Mouse (Mus musculus) embryonic facial prominence, embryonic 13.5 days (tissue): ENCODE data around the gene Rdh19. TPM values are rescaled to one million over a fixed set of nuclear protein-coding genes. Genes with fewer than 3 reads are reported as not detected.
"Not testable (repeated sequence)": the region's sequence is repeated elsewhere in the genome, so short reads cannot be mapped to it uniquely, and the experiment has no call there.

Experiments
- ATAC-seq: fragments of 200-750 bp; cut with Nextera tagmentation; 2 replicates; pipeline ENCODE4 v1.8.0; 2017; ENCODE audit warnings: low read depth; ENCODE audit not compliant: insufficient number of reproducible peaks, insufficient read depth, low FRiP score, low TSS enrichment
- H3K27ac ChIP-seq: fragments of 300-500 bp; sonication (generic); 2 replicates; pipeline ENCODE4 v1.5.1; 2015; ENCODE audit warnings: moderate library complexity, mild to moderate bottlenecking, inconsistent platforms
- H3K27me3 ChIP-seq: fragments of 300-500 bp; sonication (generic); 2 replicates; pipeline ENCODE4 v1.6.1; 2015; ENCODE audit warnings: mild to moderate bottlenecking, inconsistent platforms
- H3K36me3 ChIP-seq: fragments of 300-500 bp; sonication (generic); 2 replicates; pipeline ENCODE4 v1.6.1; 2015; ENCODE audit warnings: mild to moderate bottlenecking, inconsistent platforms
- H3K4me1 ChIP-seq: fragments of 300-500 bp; sonication (generic); 2 replicates; pipeline ENCODE4 v1.6.1; 2015; ENCODE audit warnings: inconsistent platforms
- H3K4me2 ChIP-seq: fragments of 300-500 bp; sonication (generic); 2 replicates; pipeline ENCODE4 v1.6.1; 2015; ENCODE audit warnings: moderate library complexity, mild to moderate bottlenecking, inconsistent platforms
- H3K4me3 ChIP-seq: fragments of 300-500 bp; sonication (generic); 2 replicates; pipeline ENCODE4 v1.5.1; 2015; ENCODE audit warnings: mild to moderate bottlenecking, inconsistent platforms
- H3K9ac ChIP-seq: fragments of 300-500 bp; sonication (generic); 2 replicates; pipeline ENCODE4 v1.6.1; 2015; ENCODE audit warnings: mild to moderate bottlenecking, inconsistent platforms
- H3K9me3 ChIP-seq: fragments of 300-500 bp; sonication (generic); 2 replicates; pipeline ENCODE4 v1.6.1; 2016; ENCODE audit warnings: inconsistent platforms
- WGBS: fragments of 180-500 bp; shearing (Covaris S2); methylation state at CpG from one replicate; pipeline ENCODE4 v1.1.7; 2015; ENCODE audit warnings: mixed read lengths; 5-methylcytosine and 5-hydroxymethylcytosine counted together
- polyA plus RNA-seq: library from polyadenylated mRNA; unstranded; fragments of >200 nt; fragmentation: Nextera tagmentation; extraction: Ambion mirVana; gene quantifications from 2 replicates; pipeline ENCODE4 v1.2.1, GENCODE M21; 2015

Gene Rdh19
- polyA plus RNA-seq, 1 experiment from 2014 or later, result not detected

GRCm38 (mm10) chr10:127881041-127881440 is 31.3 kb downstream of the Rdh19 start:
- Histone ChIP-seq H3K4me1 (no peaks in the 10 kb centered on the region), H3K4me3 (no peak overlapping the region), H3K27me3 (no peaks in the 10 kb centered on the region), H3K9me3 (no peaks in the 10 kb centered on the region), H3K9ac (no peak overlapping the region), H3K27ac (no peak overlapping the region), H3K36me3 (no peaks in the 10 kb centered on the region), H3K4me2 (no peak overlapping the region)
- ATAC-seq, result no peak
- 81% methylated on average over 4 of the region's 4 CpGs for WGBS

DNA sequence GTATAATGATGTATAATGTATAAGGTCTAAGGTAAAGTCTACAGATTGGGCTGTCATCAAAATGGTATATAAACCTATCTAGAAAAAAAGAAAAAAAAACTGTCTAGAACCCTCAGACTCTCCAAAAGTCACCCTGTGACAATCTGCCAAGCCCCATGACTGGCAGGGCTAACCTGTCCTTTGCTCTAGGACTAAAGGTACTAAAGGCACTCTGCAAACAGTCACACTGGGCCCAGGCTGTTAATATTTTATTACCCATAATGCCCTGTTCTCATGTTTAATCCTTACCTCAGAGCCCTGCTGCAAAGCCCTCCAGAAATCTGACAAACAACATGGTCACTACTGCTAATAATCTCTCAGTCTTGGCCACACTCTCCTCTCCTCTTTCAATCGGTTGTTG is 36.8 kb downstream of the Rdh19 start:
- H3K4me2 ChIP-seq, result no peak overlapping the region
- no peaks in the 10 kb centered on the region for H3K9me3 ChIP-seq
- no peaks in the 10 kb centered on the region for H3K4me1 ChIP-seq
- no peak overlapping the region for H3K9ac ChIP-seq
- no peak overlapping the region for H3K27ac ChIP-seq
- WGBS, result 77% methylated on average over 1 of the region's 1 CpGs
- no peak overlapping the region for H3K4me3 ChIP-seq
- no peak for ATAC-seq
- H3K36me3 ChIP-seq, result no peaks in the 10 kb centered on the region
- H3K27me3 ChIP-seq, result no peaks in the 10 kb centered on the region

GRCm38 (mm10) chr10:127886971-127887370 is 37.2 kb downstream of the Rdh19 start:
- 73% methylated on average over 4 of the region's 4 CpGs for WGBS
- no peaks in the 10 kb centered on the region for H3K9me3 ChIP-seq

DNA sequence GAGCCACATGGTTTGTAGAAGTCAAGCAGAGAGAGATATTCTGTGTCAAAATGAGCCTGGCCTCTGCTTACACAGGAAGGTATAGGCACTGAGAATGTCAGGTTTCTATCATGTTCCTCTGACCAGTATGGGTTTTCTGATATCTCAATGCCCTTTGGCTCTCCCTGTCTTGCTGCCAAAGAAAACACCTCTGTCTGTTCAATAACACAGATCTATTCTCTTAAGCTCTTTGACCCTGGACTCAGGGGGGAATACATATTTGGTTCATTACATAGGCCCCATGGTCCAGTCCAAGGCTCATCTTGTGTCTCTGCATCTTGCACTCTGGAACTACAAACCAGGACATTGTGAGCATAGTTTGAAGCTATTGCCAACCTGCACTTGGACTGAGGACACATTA is 38.9 kb downstream of the Rdh19 start, which contains the start of gene Rdh7:
Gene Rdh7, minus strand, starts transcription at position 213 of the 400 bp plus-strand sequence.
- no peak for ATAC-seq
- no peaks in the 10 kb centered on the region for H3K4me1 ChIP-seq

More at GRCm38 (mm10) chr10:127886971-127887370, 37.2 kb downstream of the Rdh19 start:
- Histone ChIP-seq H3K27me3 (no peaks in the 10 kb centered on the region), H3K36me3 (no peaks in the 10 kb centered on the region), H3K4me1 (no peaks in the 10 kb centered on the region), H3K4me2 (no peak overlapping the region), H3K4me3 (no peak overlapping the region), H3K27ac (no peak overlapping the region), H3K9ac (no peak overlapping the region)
- no peak for ATAC-seq

GRCm38 (mm10) chr10:127891481-127891880 is 41.8 kb downstream of the Rdh19 start:
- H3K9me3 ChIP-seq, result no peaks in the 10 kb centered on the region
- no peaks in the 10 kb centered on the region for H3K27me3 ChIP-seq
- no peaks in the 10 kb centered on the region for H3K4me1 ChIP-seq
- H3K36me3 ChIP-seq, result no peaks in the 10 kb centered on the region
- 80% methylated on average over 1 of the region's 1 CpGs for WGBS
- ATAC-seq, result no peak
- H3K27ac ChIP-seq, result no peak overlapping the region
- no peak overlapping the region for H3K9ac ChIP-seq
- no peak overlapping the region for H3K4me2 ChIP-seq
- no peak overlapping the region for H3K4me3 ChIP-seq

More for the DNA sequence above, 38.9 kb downstream of the Rdh19 start, which contains the start of gene Rdh7:
- Histone ChIP-seq H3K36me3 (no peaks in the 10 kb centered on the region), H3K9ac (no peak within 1 kb of the TSS), H3K9me3 (no peaks in the 10 kb centered on the region), H3K27me3 (no peaks in the 10 kb centered on the region), H3K4me3 (no peak within 1 kb of the TSS), H3K27ac (no peak within 1 kb of the TSS), H3K4me2 (no peak within 1 kb of the TSS)

- H3K4me3 ChIP-seq, H3K27ac ChIP-seq, H3K27me3 ChIP-seq, H3K9ac ChIP-seq, ATAC-seq, H3K4me1 ChIP-seq, H3K9me3 ChIP-seq, H3K4me2 ChIP-seq, H3K36me3 ChIP-seq: not testable (repeated sequence)
- WGBS, result 70% methylated on average over 5 of the region's 5 CpGs
Measured at GRCm38 (mm10) chr10:127893163-127894022, 43.7 kb downstream of the Rdh19 start.

GRCm38 (mm10) chr10:127896705-127897104 is 47.0 kb downstream of the Rdh19 start:
- Histone ChIP-seq H3K9ac (no peak overlapping the region), H3K4me1 (no peaks in the 10 kb centered on the region), H3K36me3 (no peaks in the 10 kb centered on the region), H3K27me3 (no peaks in the 10 kb centered on the region), H3K4me2 (no peak overlapping the region), H3K9me3 (no peaks in the 10 kb centered on the region), H3K4me3 (no peak overlapping the region), H3K27ac (no peak overlapping the region)
- no peak for ATAC-seq
- 67% methylated on average over 5 of the region's 5 CpGs for WGBS

GRCm38 (mm10) chr10:127897506-127897905 is 47.8 kb downstream of the Rdh19 start:
- no peak overlapping the region for H3K4me2 ChIP-seq
- H3K27ac ChIP-seq, result no peak overlapping the region
- no peak overlapping the region for H3K9ac ChIP-seq
- no peaks in the 10 kb centered on the region for H3K36me3 ChIP-seq
- WGBS, result 84% methylated on average over 3 of the region's 3 CpGs
- H3K4me1 ChIP-seq, result no peaks in the 10 kb centered on the region
- no peaks in the 10 kb centered on the region for H3K9me3 ChIP-seq
- no peak for ATAC-seq
- no peaks in the 10 kb centered on the region for H3K27me3 ChIP-seq
- no peak overlapping the region for H3K4me3 ChIP-seq

GRCm38 (mm10) chr10:127898218-127898617 is 48.5 kb downstream of the Rdh19 start, which contains the start of gene Sdr9c7:
Sdr9c7 (plus strand) TSS chr10:127898518.
- no peak for ATAC-seq
- Histone ChIP-seq H3K27ac (no peak within 1 kb of the TSS), H3K36me3 (no peaks in the 10 kb centered on the region), H3K9ac (no peak within 1 kb of the TSS), H3K27me3 (no peaks in the 10 kb centered on the region), H3K4me3 (no peak within 1 kb of the TSS), H3K4me2 (no peak within 1 kb of the TSS), H3K9me3 (no peaks in the 10 kb centered on the region), H3K4me1 (no peaks in the 10 kb centered on the region)
- 69% methylated on average over 2 of the region's 2 CpGs for WGBS

DNA sequence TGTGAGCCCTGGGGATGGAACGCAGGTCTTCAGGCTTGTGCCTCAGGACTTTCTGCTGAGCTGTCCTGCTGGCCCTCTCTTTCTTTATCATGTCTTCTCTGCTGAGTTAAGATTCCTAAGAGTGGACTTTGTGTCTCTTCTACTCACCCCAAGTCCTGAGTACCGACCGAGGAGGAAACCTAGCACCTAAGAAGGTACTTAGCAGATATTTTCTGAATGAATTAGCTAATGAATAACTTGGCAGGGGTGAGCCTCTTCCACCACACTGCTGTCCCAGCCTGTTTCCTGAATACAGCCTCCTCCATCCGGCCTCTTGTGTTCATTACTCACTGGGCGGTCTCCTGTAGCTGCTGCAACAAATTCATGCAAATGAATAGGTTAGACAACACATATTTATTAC is 50.1 kb downstream of the Rdh19 start:
- no peak for ATAC-seq
- Histone ChIP-seq H3K4me3 (no peak overlapping the region), H3K27ac (no peak overlapping the region), H3K4me2 (no peak overlapping the region), H3K9me3 (no peaks in the 10 kb centered on the region), H3K4me1 (no peaks in the 10 kb centered on the region), H3K27me3 (no peaks in the 10 kb centered on the region), H3K36me3 (no peaks in the 10 kb centered on the region), H3K9ac (no peak overlapping the region)
- 71% methylated on average over 5 of the region's 5 CpGs for WGBS

GRCm38 (mm10) chr10:127901751-127902150 is 52.0 kb downstream of the Rdh19 start:
- Histone ChIP-seq H3K4me1 (peaks cover 4% of the 10 kb centered on the region), H3K9me3 (no peaks in the 10 kb centered on the region), H3K36me3 (no peaks in the 10 kb centered on the region), H3K4me3 (no peak overlapping the region), H3K9ac (no peak overlapping the region), H3K27me3 (no peaks in the 10 kb centered on the region), H3K4me2 (no peak overlapping the region), H3K27ac (no peak overlapping the region)
- ATAC-seq, result no peak
- 83% methylated on average over 4 of the region's 4 CpGs for WGBS

- H3K9me3 ChIP-seq, result no peaks in the 10 kb centered on the region
- ATAC-seq, result no peak
- WGBS, result 70% methylated on average over 1 of the region's 1 CpGs
- no peak overlapping the region for H3K9ac ChIP-seq
- no peaks in the 10 kb centered on the region for H3K36me3 ChIP-seq
- H3K4me2 ChIP-seq, result no peak overlapping the region
- H3K27ac ChIP-seq, result no peak overlapping the region
- no peaks in the 10 kb centered on the region for H3K27me3 ChIP-seq
- H3K4me1 ChIP-seq, result peaks cover 4% of the 10 kb centered on the region
- H3K4me3 ChIP-seq, result no peak overlapping the region
Measured at GRCm38 (mm10) chr10:127903116-127903515, 53.4 kb downstream of the Rdh19 start.
